Mouse (Mus musculus) hematopoietic stem cell, adult 5-6 weeks (primary cell): ENCODE data around the gene Mrtfb. TPM values are rescaled to one million over a fixed set of nuclear protein-coding genes. Genes with fewer than 3 reads are reported as not detected.
"Not testable (repeated sequence)": the region's sequence is repeated elsewhere in the genome, so short reads cannot be mapped to it uniquely, and the experiment has no call there.

Experiments
- ATAC-seq, 2 experiments: fragments of 125-278 bp in 1 of 2; replicated peaks in 1 of 2; 2 replicates each; pipeline ENCODE4 v1.8.0; 2016 to 2017; ENCODE audit warnings: inconsistent platforms in 2 of 2, mild to moderate bottlenecking in 2 of 2, moderate number of reproducible peaks in 2 of 2, low read depth in 1 of 2, moderate TSS enrichment in 1 of 2; ENCODE audit not compliant: low FRiP score in 2 of 2, poor library complexity in 2 of 2, severe bottlenecking in 2 of 2, insufficient read depth in 1 of 2, low TSS enrichment in 1 of 2
- total RNA-seq: library from RNA; stranded (forward); fragments of 172-1452, 232-1000 nt; gene quantifications from 2 replicates; pipeline ENCODE4 v1.2.3, GENCODE M21; 2017

Mrtfb gene
- total RNA-seq, 1 experiment from 2014 or later = 9.1 TPM

GRCm38 (mm10) chr16:13331898-13332297 is 75.6 kb downstream of the Mrtfb start:
- peak in 1 of 2 experiments; percentile 42; a peak in 1 of 4 replicates for ATAC-seq

GRCm38 (mm10) chr16:13332536-13332935 is 76.3 kb downstream of the Mrtfb start:
- no peak for ATAC-seq

GRCm38 (mm10) chr16:13333781-13334341 is 77.6 kb downstream of the Mrtfb start:
- no peak for ATAC-seq

- no peak for ATAC-seq
Observed at GRCm38 (mm10) chr16:13336503-13337230, 80.4 kb downstream of the Mrtfb start.

GRCm38 (mm10) chr16:13338094-13338493 is 81.8 kb downstream of the Mrtfb start:
- no peak for ATAC-seq

- no peak for ATAC-seq
Observed at GRCm38 (mm10) chr16:13339433-13339832, 83.2 kb downstream of the Mrtfb start.

GRCm38 (mm10) chr16:13345822-13346221 is 89.5 kb downstream of the Mrtfb start:
- ATAC-seq = not testable (repeated sequence)

- no peak for ATAC-seq
Observed at GRCm38 (mm10) chr16:13350729-13351128, 94.4 kb downstream of the Mrtfb start.

GRCm38 (mm10) chr16:13351268-13351667 is 95.0 kb downstream of the Mrtfb start:
- no peak for ATAC-seq

GRCm38 (mm10) chr16:13353927-13354326 is 97.6 kb downstream of the Mrtfb start:
- no peak for ATAC-seq

- ATAC-seq = no peak
Observed at GRCm38 (mm10) chr16:13354431-13354830, 98.2 kb downstream of the Mrtfb start.

GRCm38 (mm10) chr16:13357806-13358679 is 101.8 kb downstream of the Mrtfb start:
- ATAC-seq = no peak

- ATAC-seq = no peak
Observed at GRCm38 (mm10) chr16:13358741-13359140, 102.5 kb downstream of the Mrtfb start.

- ATAC-seq = peak; percentile 14 to 48; a peak in 3 of 4 replicates
Observed at GRCm38 (mm10) chr16:13359405-13359858, 103.2 kb downstream of the Mrtfb start.

- no peak for ATAC-seq
Observed at GRCm38 (mm10) chr16:13360208-13360607, 103.9 kb downstream of the Mrtfb start.

GRCm38 (mm10) chr16:13360835-13361234 is 104.6 kb downstream of the Mrtfb start:
- ATAC-seq = no peak

- no peak for ATAC-seq
Observed at GRCm38 (mm10) chr16:13363141-13363540, 106.9 kb downstream of the Mrtfb start.

GRCm38 (mm10) chr16:13364145-13364544 is 107.9 kb downstream of the Mrtfb start:
- ATAC-seq = no peak
